Mouse (Mus musculus): Measurements from ENCODE around the gene B430305J03Rik. TPM values are rescaled to one million over a fixed set of nuclear protein-coding genes. Genes with fewer than 3 reads are reported as not detected.

The B430305J03Rik gene
- 3.2 TPM for polyA plus RNA-seq (2021)

GRCm38 (mm10) chr3:61365779-61366373, at the start of gene B430305J03Rik:
Gene B430305J03Rik, minus strand, starts transcription at chr3:61365951.
- no peak for DNase-seq (ENCODE audit: low read depth, low spot score)
- CTCF ChIA-PET: interaction anchor here (1.0 to 1.7 kb wide), 6 partner anchors 21 to 88 kb away, joined by 3 to 6 read pairs (median 3); no protein-coding TSS in a partner anchor
- TF ChIP-seq CTCF (IDR thresholded peaks at IDR 0.05): no peak
- H3K27me3 ChIP-seq: no peaks in the 10 kb centered on the region
- in situ Hi-C loops (cut with MboI; ENCODE audit: low pct_unique_long_range_greater_than_20kb): loop anchor here (10.0 kb wide), 1 partner anchor 469 kb away; no protein-coding TSS in a partner anchor
- POLR2A ChIA-PET: interaction anchor here (0.9 kb wide), 1 partner anchor 26 kb away, joined by 5 read pairs; no protein-coding TSS in a partner anchor
- ATAC-seq: no peak

- no peak for DNase-seq (ENCODE audit: low read depth, low spot score)
- peaks cover 4% of the 10 kb centered on the region for H3K27me3 ChIP-seq
- in situ Hi-C loops (cut with MboI; ENCODE audit: low pct_unique_long_range_greater_than_20kb): no loop called here
- ATAC-seq: no peak
- ChIA-PET CTCF (interaction anchor here (1.2 kb wide), 1 partner anchor 9 kb away, joined by 3 read pairs; no protein-coding TSS in a partner anchor), POLR2A (no interaction called here)
- no peak for TF ChIP-seq CTCF (IDR thresholded peaks at IDR 0.05)
Observed at GRCm38 (mm10) chr3:61409683-61410082, 43.9 kb upstream of the B430305J03Rik start.

GRCm38 (mm10) chr3:61406921-61407320, 41.2 kb upstream of the B430305J03Rik start:
- H3K27me3 ChIP-seq: no peaks in the 10 kb centered on the region
- POLR2A ChIA-PET: no interaction called here
- ATAC-seq (no peak), DNase-seq (ENCODE audit: low read depth, low spot score) (no peak)
- in situ Hi-C loops (cut with MboI; ENCODE audit: low pct_unique_long_range_greater_than_20kb): no loop called here
- no peak for TF ChIP-seq CTCF (IDR thresholded peaks at IDR 0.05)
- CTCF ChIA-PET: interaction anchor here (1.1 to 1.3 kb wide), 2 partner anchors 9 to 10 kb away, joined by 4 read pairs; no protein-coding TSS in a partner anchor

GRCm38 (mm10) chr3:61400823-61401387, 35.2 kb upstream of the B430305J03Rik start:
- no peaks in the 10 kb centered on the region for H3K27me3 ChIP-seq
- DNase-seq (ENCODE audit: low read depth, low spot score) (no peak), ATAC-seq (peak; percentile 55)
- no peak for TF ChIP-seq CTCF (IDR thresholded peaks at IDR 0.05)
- in situ Hi-C loops (cut with MboI; ENCODE audit: low pct_unique_long_range_greater_than_20kb): no loop called here
- CTCF ChIA-PET: no interaction called here
- POLR2A ChIA-PET: no interaction called here

- DNase-seq (ENCODE audit: low read depth, low spot score) (no peak), ATAC-seq (no peak)
- ChIA-PET CTCF (interaction anchor here (0.9 to 3.8 kb wide), 7 partner anchors 10 to 153 kb away, joined by 3 to 13 read pairs (median 5); partner anchors contain the start of gene B430305J03Rik), POLR2A (no interaction called here)
- no peaks in the 10 kb centered on the region for H3K27me3 ChIP-seq
- TF ChIP-seq CTCF (IDR thresholded peaks at IDR 0.05): no peak
- in situ Hi-C loops (cut with MboI; ENCODE audit: low pct_unique_long_range_greater_than_20kb): no loop called here
Observed at GRCm38 (mm10) chr3:61396728-61397127, 31.0 kb upstream of the B430305J03Rik start.

- no peaks in the 10 kb centered on the region for H3K27me3 ChIP-seq
- ChIA-PET CTCF (interaction anchor here (1.8 to 3.8 kb wide), 2 partner anchors 18 to 24 kb away, joined by 7 to 13 read pairs; no protein-coding TSS in a partner anchor), POLR2A (no interaction called here)
- peak; percentile 99 for ATAC-seq
- peak; percentile 89 for DNase-seq (ENCODE audit: low read depth, low spot score)
- TF ChIP-seq CTCF (IDR thresholded peaks at IDR 0.05): no peak
- in situ Hi-C loops (cut with MboI; ENCODE audit: low pct_unique_long_range_greater_than_20kb): no loop called here
Observed at GRCm38 (mm10) chr3:61395382-61395781, 29.6 kb upstream of the B430305J03Rik start.

GRCm38 (mm10) chr3:61393520-61393919, 27.8 kb upstream of the B430305J03Rik start:
- in situ Hi-C loops (cut with MboI; ENCODE audit: low pct_unique_long_range_greater_than_20kb): no loop called here
- TF ChIP-seq CTCF (IDR thresholded peaks at IDR 0.05): no peak
- CTCF ChIA-PET: interaction anchor here (1.0 to 2.6 kb wide), 2 partner anchors 12 to 25 kb away, joined by 6 to 13 read pairs; no protein-coding TSS in a partner anchor
- POLR2A ChIA-PET: no interaction called here
- ATAC-seq (no peak), DNase-seq (ENCODE audit: low read depth, low spot score) (no peak)
- no peaks in the 10 kb centered on the region for H3K27me3 ChIP-seq

GRCm38 (mm10) chr3:61392881-61393280, 27.1 kb upstream of the B430305J03Rik start:
- no peaks in the 10 kb centered on the region for H3K27me3 ChIP-seq
- TF ChIP-seq CTCF (IDR thresholded peaks at IDR 0.05): no peak
- CTCF ChIA-PET: interaction anchor here (1.0 to 2.6 kb wide), 3 partner anchors 12 to 24 kb away, joined by 5 to 13 read pairs (median 6); no protein-coding TSS in a partner anchor
- ATAC-seq (no peak), DNase-seq (ENCODE audit: low read depth, low spot score) (no peak)
- in situ Hi-C loops (cut with MboI; ENCODE audit: low pct_unique_long_range_greater_than_20kb): no loop called here
- POLR2A ChIA-PET: no interaction called here

- ATAC-seq (peak; percentile 40), DNase-seq (ENCODE audit: low read depth, low spot score) (peak; percentile 48)
- ChIA-PET CTCF (interaction anchor here (0.8 to 2.6 kb wide), 5 partner anchors 10 to 101 kb away, joined by 3 to 13 read pairs (median 3); partner anchors contain the start of gene B430305J03Rik), POLR2A (interaction anchor here (1.2 kb wide), 1 partner anchor 28 kb away, joined by 4 read pairs; no protein-coding TSS in a partner anchor)
- in situ Hi-C loops (cut with MboI; ENCODE audit: low pct_unique_long_range_greater_than_20kb): no loop called here
- TF ChIP-seq CTCF (IDR thresholded peaks at IDR 0.05): no peak
- no peaks in the 10 kb centered on the region for H3K27me3 ChIP-seq
Observed at GRCm38 (mm10) chr3:61391564-61391963, 25.8 kb upstream of the B430305J03Rik start.

GRCm38 (mm10) chr3:61386368-61386767, 20.6 kb upstream of the B430305J03Rik start:
- in situ Hi-C loops (cut with MboI; ENCODE audit: low pct_unique_long_range_greater_than_20kb): no loop called here
- ATAC-seq (no peak), DNase-seq (ENCODE audit: low read depth, low spot score) (no peak)
- no peaks in the 10 kb centered on the region for H3K27me3 ChIP-seq
- CTCF ChIA-PET: interaction anchor here (1.3 to 1.6 kb wide), 2 partner anchors 15 to 20 kb away, joined by 4 read pairs; no protein-coding TSS in a partner anchor
- POLR2A ChIA-PET: no interaction called here
- no peak for TF ChIP-seq CTCF (IDR thresholded peaks at IDR 0.05)

GRCm38 (mm10) chr3:61376001-61376400, 10.2 kb upstream of the B430305J03Rik start:
- ATAC-seq (no peak), DNase-seq (ENCODE audit: low read depth, low spot score) (no peak)
- CTCF ChIA-PET: interaction anchor here (1.1 to 2.9 kb wide), 2 partner anchors 20 to 44 kb away, joined by 3 to 13 read pairs; no protein-coding TSS in a partner anchor
- in situ Hi-C loops (cut with MboI; ENCODE audit: low pct_unique_long_range_greater_than_20kb): no loop called here
- H3K27me3 ChIP-seq: peaks cover 4% of the 10 kb centered on the region
- POLR2A ChIA-PET: no interaction called here
- TF ChIP-seq CTCF (IDR thresholded peaks at IDR 0.05): no peak
